Mouse (Mus musculus): ENCODE data around the gene Usp18.

DNA sequence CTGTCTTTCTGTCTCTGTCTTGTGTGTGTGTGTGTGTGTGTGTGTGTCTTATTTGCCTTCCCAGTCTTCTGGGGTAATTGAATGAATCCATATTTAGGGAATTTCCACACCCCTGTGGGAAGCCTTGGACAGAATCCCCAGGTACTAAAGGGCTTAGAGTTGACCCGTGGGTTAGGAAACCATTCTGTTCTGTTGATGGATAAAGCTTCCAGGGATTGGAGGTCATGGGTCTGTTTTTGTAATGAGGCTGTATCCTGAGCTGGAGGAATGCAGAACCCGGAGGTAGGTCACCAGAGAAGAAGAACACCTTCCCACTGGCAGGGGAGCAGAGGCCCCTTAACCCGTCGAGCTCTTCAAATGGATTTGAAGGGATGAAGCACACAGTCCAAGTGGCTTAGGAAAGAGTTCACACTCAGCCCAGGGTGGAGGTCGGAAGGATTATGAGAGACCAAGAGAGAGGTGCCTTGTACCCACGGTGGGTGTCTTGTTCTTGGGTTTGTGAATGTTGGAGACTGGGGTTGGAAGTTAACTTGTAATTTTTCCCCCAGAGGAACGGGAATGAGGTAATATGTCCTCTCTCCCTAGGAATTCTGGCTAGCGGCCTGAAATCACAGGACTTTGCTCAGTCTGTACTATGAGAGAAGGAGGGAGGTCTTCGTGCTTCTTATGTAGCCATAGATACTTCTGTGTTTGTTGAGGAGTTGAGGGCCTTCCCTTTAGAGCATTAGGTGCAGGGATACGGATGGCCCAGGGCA, 57.9 kb downstream of the Usp18 start:
- no peak for TF ChIP-seq EP300 (IDR thresholded peaks at IDR 0.05; ENCODE audit: low read depth)
- TF ChIP-seq CTCF (IDR thresholded peaks at IDR 0.05; ENCODE audit: low read depth), result no peak
